Comparison of ENCODE assay signal across 19 mouse cellular contexts in genomic region chr1:127470175-127470574, GRCm38 (mm10).
A peak's percentile ranks its signal among the peaks of the same experiment; 100 is the strongest.
DNase-seq lines count a peak whose midpoint lies in the region; ATAC-seq lines count a peak whose summit lies in the region.
"Had no signal": no experiment of that assay in that cellular context is flagged by ENCODE, and none has a peak within 500 bp of the region (broad histone marks: within the 10 kb centered on the region; RNA-seq: fewer than 3 reads in every experiment).

No protein-coding gene starts in this region.

- DNase-seq in heart, adult 11 months, result peak; percentile 85
- DNase-seq in heart, postnatal 25 days (ENCODE audit: low spot score), result no peak
- DNase-seq in thymus, postnatal 14 days, result peak; percentile 21
- DNase-seq in thymus, adult 18-20 months, result no peak
- no peak for DNase-seq in kidney, postnatal 25 days
- no peak for DNase-seq in cerebellum, postnatal 4 days (ENCODE audit: low spot score in 2 of 2)
- DNase-seq: adrenal gland, adult 2 months; cerebellum, adult 8-10 months; cerebellum, postnatal 25 days; heart, postnatal 36 days; kidney, adult 2 months; layer of hippocampus, adult 9-11 months; liver; right cerebral cortex, postnatal 4 days had no signal

- peak; percentile 48 for ATAC-seq in megakaryocyte progenitor cell, adult 5-6 weeks (replicated peaks; ENCODE audit: poor library complexity)
- ATAC-seq: CD4-positive, CD25-positive, alpha-beta regulatory T cell, adult 4 months; forebrain, embryonic 16.5 days; hindbrain, postnatal 0 days; intestine, embryonic 15.5 days had no signal

- intact Hi-C loops in heart, postnatal 25 days (cut with DNase I), result no loop called here

Comparison
In these comparisons a context has a peak if more than half of its experiments do, and no peak if none do; other contexts are left out.
1. DNase-seq: peak in heart, adult 11 months (single experiment) and thymus, postnatal 14 days (single experiment); none in heart, postnatal 25 days (single experiment), thymus, adult 18-20 months (0 of 2), kidney, postnatal 25 days (0 of 2) and cerebellum, postnatal 4 days (0 of 2).